Mouse (Mus musculus) heart, adult 2 months (tissue): ENCODE results near the gene Dnah8. TPM values are rescaled to one million over a fixed set of nuclear protein-coding genes. Genes with fewer than 3 reads are reported as not detected.

Experiments used
- DNase-seq, 2 experiments: peaks; one replicate each; pipeline ENCODE4 v3.0.0; 2021
- H3K27ac ChIP-seq: fragments of 200-600 bp; 2 replicates; pipeline ENCODE4 v1.8.1; 2022
- H3K27me3 ChIP-seq: fragments of 200-500 bp; 2 replicates; pipeline ENCODE4 v1.6.1; 2012; ENCODE audit warnings: mild to moderate bottlenecking, low read length, inconsistent platforms, mixed read lengths; ENCODE audit not compliant: control insufficient read depth, insufficient read depth
- H3K36me3 ChIP-seq: fragments of 200-500 bp; 2 replicates; pipeline ENCODE4 v1.6.1; 2012; ENCODE audit warnings: low read length, inconsistent platforms; ENCODE audit not compliant: control insufficient read depth, insufficient read depth
- H3K4me1 ChIP-seq: fragments of 200-500 bp; 2 replicates; pipeline ENCODE4 v1.6.1; 2011; ENCODE audit warnings: low read length; ENCODE audit not compliant: control insufficient read depth, insufficient read depth
- H3K4me3 ChIP-seq: fragments of 200-600 bp; 2 replicates; pipeline ENCODE4 v1.8.1; 2022
- H3K79me2 ChIP-seq: fragments of 200-500 bp; replicated peaks from 2 replicates; pipeline ENCODE4 v1.6.1; 2012; ENCODE audit warnings: mild to moderate bottlenecking, inconsistent platforms, low read length, moderate library complexity, mixed read lengths; ENCODE audit not compliant: control insufficient read depth, insufficient read depth
- H3K9ac ChIP-seq: fragments of 200-500 bp; 2 replicates; pipeline ENCODE4 v1.6.1; 2012; ENCODE audit warnings: low read depth, mild to moderate bottlenecking, control low read depth, inconsistent platforms, low read length, mixed read lengths
- CTCF ChIP-seq: fragments of 200-600 bp; IDR thresholded peaks from 2 replicates; pipeline ENCODE4 v1.8.1; 2022; ENCODE audit warnings: antibody characterized with exemption, mild to moderate bottlenecking, moderate library complexity
- EP300 ChIP-seq: fragments of 200-500 bp; IDR thresholded peaks from 2 replicates; pipeline ENCODE4 v1.6.1; 2011; ENCODE audit warnings: low read depth, low read length, control low read depth; ENCODE audit not compliant: insufficient read depth
- POLR2A ChIP-seq: fragments of 200-500 bp; IDR thresholded peaks from 2 replicates; pipeline ENCODE4 v1.6.1; 2011; ENCODE audit warnings: mild to moderate bottlenecking, low read depth, low read length, control low read depth; ENCODE audit not compliant: insufficient read depth
- WGBS: fragments of 180-500 bp; shearing (Covaris S2); methylation state at CpG from one replicate; pipeline ENCODE4 v1.1.7; 2018; 5-methylcytosine and 5-hydroxymethylcytosine counted together
- intact Hi-C: fragments of 180-260 bp; cut with DNase I; formaldehyde crosslinking; loops from one replicate; pipeline ENCODE4 v1.15.1; 2025
- polyA plus RNA-seq: library from polyadenylated mRNA; depleted of rRNA; stranded (reverse); fragments of >200 nt; gene quantifications from 2 replicates; pipeline ENCODE4 v1.2.3, GENCODE M21; 2012
- total RNA-seq, 2 experiments: library from RNA; stranded (reverse); gene quantifications; 2 replicates each; pipeline ENCODE4 v1.2.3; 2021

Dnah8 gene
- total and polyA plus RNA-seq, 3 experiments: 0.45 to 1.2 (median 0.97) TPM

DNA sequence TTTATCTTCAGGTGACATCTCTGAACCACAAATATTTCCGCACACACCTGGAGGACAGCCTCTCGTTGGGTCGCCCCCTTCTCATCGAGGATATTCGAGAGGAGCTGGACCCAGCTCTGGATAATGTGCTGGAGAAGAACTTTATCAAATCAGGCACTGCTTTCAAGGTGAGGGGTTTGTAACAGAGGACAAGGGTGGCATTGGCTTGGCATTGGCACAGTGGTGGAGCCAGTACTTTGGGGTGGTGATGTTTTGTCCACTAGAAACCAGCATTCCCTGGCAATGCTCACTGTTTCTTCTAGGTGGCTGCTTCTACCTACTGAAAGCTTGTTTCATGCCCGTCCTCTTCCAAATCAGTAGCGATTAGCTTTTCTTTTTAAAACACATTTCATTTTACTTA, 166.7 kb downstream of the Dnah8 start:
- WGBS: 87% methylated on average over 7 of the region's 7 CpGs
- no peaks in the 10 kb centered on the region for H3K4me1 ChIP-seq
- H3K79me2 ChIP-seq: no peaks in the 10 kb centered on the region
- H3K36me3 ChIP-seq: no peaks in the 10 kb centered on the region
- no peak overlapping the region for H3K4me3 ChIP-seq
- TF ChIP-seq EP300 (no peak), CTCF (no peak), POLR2A (no peak)
- H3K9ac ChIP-seq: no peak overlapping the region
- no peak overlapping the region for H3K27ac ChIP-seq
- intact Hi-C loops: no loop called here
- no peaks in the 10 kb centered on the region for H3K27me3 ChIP-seq
- DNase-seq: no peak

DNA sequence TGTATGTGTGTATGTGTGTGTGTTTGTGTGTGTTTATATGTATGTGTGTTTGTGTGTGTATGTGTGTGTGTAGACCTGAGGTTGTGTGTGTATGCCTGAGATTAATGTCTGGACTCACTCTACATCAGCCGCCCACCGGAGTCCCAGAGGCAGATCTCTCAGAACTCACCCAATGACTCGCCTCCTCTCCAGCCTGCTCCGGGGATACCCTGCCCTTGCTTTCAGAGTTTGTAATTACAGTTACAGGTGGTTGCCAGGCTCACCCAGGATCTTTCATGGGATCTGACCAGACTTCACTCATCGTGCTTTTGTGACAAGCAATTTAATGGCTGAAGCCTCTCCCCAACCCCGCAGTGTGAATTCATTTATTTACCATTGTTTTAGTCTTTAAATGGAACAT, 168.2 kb downstream of the Dnah8 start:
- no peak for DNase-seq
- 84% methylated on average over 6 of the region's 6 CpGs for WGBS

DNA sequence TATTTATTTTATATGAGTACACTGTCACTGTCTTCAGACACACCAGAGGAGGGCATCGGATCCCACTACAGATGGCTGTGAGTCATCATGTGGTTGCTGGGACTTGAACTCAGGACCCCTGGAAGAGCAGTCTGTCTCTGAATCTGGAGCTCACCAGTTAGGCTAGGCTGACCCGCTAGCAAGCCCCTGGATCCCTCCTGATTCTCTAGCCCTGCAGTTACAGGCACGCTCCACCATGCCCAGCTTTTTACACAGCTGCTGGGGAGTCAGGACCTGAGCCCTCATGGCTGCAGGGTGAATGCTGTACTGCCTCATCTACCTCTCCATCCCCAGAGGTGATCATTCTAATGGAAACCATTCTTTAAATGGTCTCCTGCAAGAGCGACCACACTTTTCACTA, 172.5 kb downstream of the Dnah8 start:
- H3K79me2 ChIP-seq: no peaks in the 10 kb centered on the region
- H3K4me1 ChIP-seq: no peaks in the 10 kb centered on the region
- intact Hi-C loops: no loop called here
- H3K36me3 ChIP-seq: no peaks in the 10 kb centered on the region
- DNase-seq: no peak
- no peak overlapping the region for H3K9ac ChIP-seq
- TF ChIP-seq EP300: no peak
- TF ChIP-seq CTCF: no peak
- TF ChIP-seq POLR2A: no peak
- H3K27me3 ChIP-seq: no peaks in the 10 kb centered on the region
- no peak overlapping the region for H3K4me3 ChIP-seq
- no peak overlapping the region for H3K27ac ChIP-seq
- 83% methylated on average over 4 of the region's 4 CpGs for WGBS

More for the DNA sequence above, 168.2 kb downstream of the Dnah8 start:
- TF ChIP-seq CTCF: no peak
- TF ChIP-seq EP300: no peak
- TF ChIP-seq POLR2A: no peak
- Histone ChIP-seq H3K4me3 (no peak overlapping the region), H3K27me3 (no peaks in the 10 kb centered on the region), H3K36me3 (no peaks in the 10 kb centered on the region), H3K9ac (no peak overlapping the region), H3K4me1 (no peaks in the 10 kb centered on the region), H3K27ac (no peak overlapping the region), H3K79me2 (no peaks in the 10 kb centered on the region)
- intact Hi-C loops: no loop called here

- Histone ChIP-seq H3K9ac (no peak overlapping the region), H3K27me3 (no peaks in the 10 kb centered on the region), H3K4me1 (no peaks in the 10 kb centered on the region), H3K36me3 (no peaks in the 10 kb centered on the region), H3K4me3 (no peak overlapping the region), H3K79me2 (no peaks in the 10 kb centered on the region), H3K27ac (no peak overlapping the region)
- WGBS: 87% methylated on average over 19 of the region's 19 CpGs
- TF ChIP-seq POLR2A: no peak
- no peak for TF ChIP-seq EP300
- no peak for TF ChIP-seq CTCF
- no peak for DNase-seq
- intact Hi-C loops: no loop called here
These were observed 176.3 kb downstream of the Dnah8 start for GRCm38 (mm10) chr17:30800261-30800985.

GRCm38 (mm10) chr17:30803668-30804067, 179.5 kb downstream of the Dnah8 start:
- Histone ChIP-seq H3K27ac (no peak overlapping the region), H3K4me1 (no peaks in the 10 kb centered on the region), H3K4me3 (no peak overlapping the region), H3K27me3 (no peaks in the 10 kb centered on the region), H3K36me3 (no peaks in the 10 kb centered on the region), H3K79me2 (no peaks in the 10 kb centered on the region), H3K9ac (no peak overlapping the region)
- intact Hi-C loops: no loop called here
- no peak for DNase-seq
- TF ChIP-seq EP300: no peak
- no peak for TF ChIP-seq POLR2A
- no peak for TF ChIP-seq CTCF
- 94% methylated on average over 9 of the region's 9 CpGs for WGBS

GRCm38 (mm10) chr17:30804955-30805354, 180.8 kb downstream of the Dnah8 start:
- 68% methylated on average over 8 of the region's 8 CpGs for WGBS
- Histone ChIP-seq H3K4me1 (no peaks in the 10 kb centered on the region), H3K79me2 (no peaks in the 10 kb centered on the region), H3K27me3 (no peaks in the 10 kb centered on the region), H3K27ac (no peak overlapping the region), H3K9ac (no peak overlapping the region), H3K4me3 (no peak overlapping the region), H3K36me3 (no peaks in the 10 kb centered on the region)
- intact Hi-C loops: no loop called here
- TF ChIP-seq EP300 (no peak), CTCF (no peak), POLR2A (no peak)
- DNase-seq: no peak
